Mouse (Mus musculus) frontal cortex, adult (tissue): ENCODE measurements around the gene Myo1e.
A peak's percentile ranks its signal among the peaks of the same experiment; 100 is the strongest.

Experiments
- ATAC-seq: cut with Nextera tagmentation; 2 replicates; pipeline ENCODE4 v1.9.2; 2017; ENCODE audit warnings: mild to moderate bottlenecking, moderate library complexity, mixed read lengths; ENCODE audit not compliant: low TSS enrichment

The Myo1e gene

DNA sequence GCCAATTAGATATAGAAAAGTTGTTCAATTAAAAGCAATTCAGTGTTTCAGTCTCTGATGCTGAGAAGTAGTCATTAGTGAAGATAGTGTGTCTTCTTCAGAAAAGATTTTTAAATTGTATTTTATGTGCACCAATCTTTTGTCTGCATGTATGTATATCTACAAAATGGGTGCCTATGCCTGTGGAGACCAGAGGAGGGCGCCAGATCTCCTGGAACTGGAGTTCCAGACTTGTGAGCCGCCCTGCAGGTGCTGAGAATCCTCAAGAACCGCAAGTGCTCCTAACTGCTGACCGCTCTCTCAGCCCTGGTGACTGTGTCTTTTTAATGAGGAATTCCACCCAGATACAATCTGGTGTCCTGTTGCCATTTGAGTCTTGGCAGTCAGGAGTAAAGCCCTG lies 76.0 kb downstream of the Myo1e start:
- ATAC-seq = no peak

DNA sequence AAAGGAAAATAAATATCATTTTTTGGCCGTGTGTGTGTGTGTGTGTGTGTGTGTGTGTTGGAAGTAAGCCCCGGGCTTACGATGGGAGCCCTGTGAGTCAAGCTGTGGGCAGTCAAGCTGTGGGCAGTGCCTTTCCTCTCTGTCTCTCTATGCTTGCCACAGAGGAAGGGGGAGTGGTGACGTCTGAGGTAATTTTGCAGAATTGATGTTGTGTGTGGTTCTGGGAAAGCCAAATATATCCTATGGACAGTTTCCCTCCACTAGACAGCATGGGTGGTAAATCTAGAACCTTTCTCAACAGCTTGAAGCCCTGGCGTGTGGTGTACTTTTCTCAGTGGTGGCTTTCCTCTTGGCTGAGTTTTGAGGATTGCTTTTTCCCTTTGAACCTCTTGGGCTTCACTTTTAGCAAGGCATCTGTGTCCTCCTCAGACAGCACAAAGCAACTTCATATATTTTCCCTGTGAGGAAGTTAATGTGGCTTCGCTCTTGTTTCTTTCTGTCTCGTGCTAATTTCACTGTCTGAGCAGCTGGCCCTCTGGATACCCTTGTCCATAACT lies 77.5 kb downstream of the Myo1e start:
- peak; percentile 82 for ATAC-seq

DNA sequence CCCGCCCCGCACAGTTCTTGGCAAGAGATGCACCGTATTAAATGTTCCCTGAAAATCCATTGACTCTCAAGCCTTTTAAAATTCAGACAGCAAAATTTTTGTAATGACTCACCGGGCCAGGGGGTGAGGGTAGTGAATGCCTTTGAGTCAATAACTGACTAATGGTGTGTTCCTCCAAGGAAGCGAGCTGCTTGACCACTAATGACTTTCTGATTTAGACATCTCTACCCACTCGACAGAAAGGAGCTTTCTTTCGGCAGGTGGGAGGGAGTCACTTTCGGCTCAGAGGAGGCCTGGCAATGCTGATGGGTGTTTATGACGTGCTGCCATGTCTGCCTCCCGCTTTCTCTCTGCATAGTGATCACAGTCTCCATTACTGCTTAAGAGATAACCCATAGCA lies 83.6 kb downstream of the Myo1e start:
- ATAC-seq = peak; percentile 59; the same call in 1 of the 2 replicates

DNA sequence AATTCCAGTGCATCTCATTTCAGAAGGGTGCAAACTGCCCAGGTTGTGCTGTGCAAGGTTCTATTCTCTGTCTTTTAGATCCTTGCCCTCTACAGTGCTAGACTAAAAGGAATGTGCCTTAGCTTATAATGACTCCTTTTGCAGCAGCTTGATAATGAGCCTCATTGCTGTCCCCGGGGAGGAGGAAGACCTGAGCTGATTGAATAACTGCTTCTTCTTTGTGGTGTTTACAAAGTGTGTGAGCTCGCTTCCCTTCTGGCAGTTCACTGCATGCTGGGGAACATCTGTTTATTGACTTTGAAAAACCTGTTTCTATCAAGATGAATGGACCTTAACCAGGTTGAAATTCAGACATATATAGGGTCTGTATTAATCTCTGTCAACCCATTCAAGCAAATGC lies 89.8 kb downstream of the Myo1e start:
- no peak for ATAC-seq

DNA sequence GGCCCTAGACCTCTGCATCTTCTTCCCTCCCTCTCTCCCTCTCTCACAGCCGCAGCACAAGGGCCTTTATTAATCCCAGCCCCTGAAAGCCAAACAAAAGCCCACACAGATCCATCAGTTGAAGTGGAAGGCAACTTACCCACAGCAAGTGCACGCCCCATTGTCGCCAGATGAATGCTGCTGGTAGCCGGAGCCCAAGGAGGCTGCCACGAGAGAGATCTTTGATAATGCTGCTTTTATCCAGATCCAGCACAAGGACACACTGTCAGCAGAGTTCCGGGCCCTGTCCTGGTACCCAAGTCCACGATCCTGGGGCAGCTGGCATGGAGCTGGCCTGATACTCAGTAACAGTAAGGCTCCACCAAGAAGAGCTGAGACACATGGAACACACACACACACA lies 91.1 kb downstream of the Myo1e start:
- ATAC-seq = peak; percentile 41; the same call in 1 of the 2 replicates

DNA sequence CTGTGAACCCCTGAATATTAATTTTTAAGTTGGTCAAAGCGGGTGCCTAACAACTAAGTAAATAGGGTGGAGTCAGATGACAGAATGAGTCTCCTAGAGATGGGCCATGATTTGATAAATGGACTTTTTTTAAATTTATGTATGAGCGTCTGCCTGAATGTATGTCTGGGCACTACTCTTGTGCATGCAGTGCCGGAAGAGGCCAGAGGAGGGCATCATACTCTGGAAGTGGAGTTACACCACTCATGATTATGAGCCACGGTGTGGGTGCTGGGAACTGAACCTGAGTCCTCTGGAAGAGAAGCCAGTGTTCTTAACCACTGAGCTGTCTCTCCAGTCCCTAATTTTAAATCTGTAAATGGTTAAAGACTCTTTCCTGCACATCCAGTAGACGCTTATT lies 93.6 kb downstream of the Myo1e start:
- ATAC-seq = no peak

DNA sequence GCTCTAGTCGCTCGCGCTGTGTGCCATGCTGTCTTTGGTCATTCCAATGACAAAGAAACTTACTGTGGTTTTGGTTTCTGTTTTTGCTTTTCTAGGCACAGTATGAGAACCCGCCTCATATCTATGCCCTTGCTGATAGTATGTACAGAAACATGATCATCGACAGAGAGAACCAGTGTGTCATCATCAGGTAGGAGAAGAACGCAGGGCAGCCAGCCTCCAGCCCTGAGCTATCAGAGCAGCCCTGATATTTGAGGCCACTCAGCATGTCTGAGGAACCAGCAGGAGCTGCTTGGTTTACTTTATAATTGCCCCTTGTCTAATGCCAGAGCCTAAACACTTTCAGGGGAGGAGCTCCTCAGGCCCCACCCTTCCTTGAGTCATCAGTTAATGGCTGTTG lies 94.4 kb downstream of the Myo1e start:
- ATAC-seq = no peak

DNA sequence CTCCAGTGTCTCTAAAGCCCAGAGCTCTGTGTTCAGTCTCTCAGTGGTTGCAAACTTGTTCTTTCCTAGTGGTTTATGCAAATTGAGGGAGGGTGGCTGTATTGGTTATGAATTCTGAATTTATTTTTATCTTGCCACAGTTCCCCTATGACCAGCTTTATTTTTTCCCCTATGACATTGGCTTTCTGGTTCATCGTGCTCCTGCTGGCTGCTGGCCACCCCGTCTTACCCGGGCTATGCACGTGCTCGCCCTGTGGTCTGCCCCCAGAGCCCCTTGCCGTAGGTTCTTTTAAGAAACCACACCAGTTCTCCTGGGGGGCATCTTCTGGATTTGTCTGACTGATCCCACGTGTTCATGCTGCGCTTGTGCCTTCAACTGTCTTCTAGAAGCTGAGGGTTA lies 97.8 kb downstream of the Myo1e start:
- ATAC-seq = no peak

DNA sequence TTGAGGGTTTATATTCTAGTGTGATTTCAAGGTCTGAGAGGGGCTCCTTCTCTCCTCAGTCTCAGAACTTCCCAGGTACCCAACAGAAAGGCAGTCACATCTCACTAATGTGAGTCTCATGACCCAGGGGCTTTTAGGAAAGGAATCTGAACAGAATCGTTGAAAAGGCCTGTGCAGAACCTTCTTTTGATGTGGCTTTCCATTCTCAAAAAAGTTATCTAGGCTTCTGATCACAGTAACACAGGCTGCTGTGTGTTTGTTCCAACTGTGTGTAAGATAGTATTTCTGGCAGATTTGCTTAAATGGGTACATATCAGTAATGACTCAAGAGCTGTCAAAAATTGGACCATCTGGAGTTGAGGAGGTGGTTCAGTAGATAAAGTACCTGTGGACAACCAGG lies 102.9 kb downstream of the Myo1e start:
- ATAC-seq = no peak

DNA sequence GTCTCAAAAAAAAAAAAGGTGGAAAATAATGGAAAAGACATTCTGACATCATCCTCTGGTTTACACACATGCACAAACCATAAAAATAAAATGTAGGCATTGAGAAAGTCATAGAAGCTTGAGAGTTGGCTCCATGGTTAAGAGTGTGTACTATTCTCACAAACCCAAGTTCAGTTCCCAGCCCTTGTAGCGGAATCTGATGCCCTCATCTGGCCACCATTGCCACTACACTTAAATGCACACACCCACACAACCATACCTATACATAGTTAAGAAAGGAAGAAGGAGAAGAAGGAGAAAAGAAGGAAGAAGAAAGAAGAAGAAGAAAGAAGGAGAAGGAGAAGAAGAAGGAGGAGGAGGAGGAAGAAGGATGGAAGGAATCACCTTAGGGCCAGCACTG lies 106.9 kb downstream of the Myo1e start:
- ATAC-seq = no peak

DNA sequence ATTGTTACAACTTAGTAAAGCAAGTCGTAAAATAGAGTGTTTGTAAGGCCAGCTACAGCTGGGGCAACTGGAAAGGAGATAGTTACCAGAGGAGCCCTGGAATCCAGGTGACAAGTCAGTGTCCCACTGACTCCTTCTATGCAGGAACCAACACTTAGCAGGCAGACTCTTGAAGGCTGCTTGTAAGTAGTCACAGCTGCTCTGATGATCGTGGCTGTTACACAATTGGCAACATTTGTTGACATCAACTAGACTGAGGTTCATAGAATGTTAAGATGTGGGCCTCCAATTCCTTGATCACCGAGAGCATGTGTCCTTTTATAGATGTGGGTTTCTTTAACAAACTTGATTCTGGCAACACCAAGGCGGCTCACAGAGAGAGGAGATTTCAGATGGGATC lies 108.0 kb downstream of the Myo1e start:
- peak; percentile 53; the same call in 1 of the 2 replicates for ATAC-seq

DNA sequence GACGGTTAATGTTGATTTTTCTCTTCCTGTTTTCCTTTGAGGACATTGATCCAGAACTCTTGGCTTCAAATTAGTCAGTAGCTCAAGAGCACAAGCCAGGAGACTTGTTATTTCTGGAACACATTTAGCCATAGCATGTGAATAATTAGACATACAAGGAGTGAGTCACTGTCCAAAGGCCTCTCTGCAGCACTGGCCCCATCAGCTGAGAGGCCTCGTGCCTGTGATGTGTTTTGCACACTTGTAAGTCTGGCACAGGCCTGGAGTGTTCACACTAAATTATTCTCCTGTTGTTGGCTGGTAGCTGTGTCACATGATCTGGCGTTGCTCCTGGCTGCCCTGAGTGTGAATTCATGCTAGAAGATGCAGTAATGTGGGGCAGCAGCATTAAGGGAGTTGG lies 111.5 kb downstream of the Myo1e start:
- no peak for ATAC-seq

DNA sequence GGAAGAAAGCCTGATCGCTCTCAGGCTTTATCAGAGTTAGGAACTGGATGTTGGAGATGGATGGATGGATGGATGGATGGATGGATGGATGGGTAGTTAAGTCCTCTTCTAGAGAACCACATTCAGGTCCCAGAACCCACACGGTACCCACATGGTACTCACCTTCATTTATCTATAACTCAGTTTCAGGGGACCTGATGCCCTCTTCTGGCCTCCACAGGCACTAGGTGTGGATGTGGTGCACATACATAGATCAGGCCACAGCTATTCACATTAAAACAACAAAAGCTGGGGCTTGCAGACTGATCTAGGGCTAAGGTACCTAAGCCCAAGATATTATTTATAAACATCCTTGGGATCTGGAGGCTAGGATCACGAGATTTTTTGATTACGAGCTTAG lies 117.2 kb downstream of the Myo1e start:
- ATAC-seq = no peak

DNA sequence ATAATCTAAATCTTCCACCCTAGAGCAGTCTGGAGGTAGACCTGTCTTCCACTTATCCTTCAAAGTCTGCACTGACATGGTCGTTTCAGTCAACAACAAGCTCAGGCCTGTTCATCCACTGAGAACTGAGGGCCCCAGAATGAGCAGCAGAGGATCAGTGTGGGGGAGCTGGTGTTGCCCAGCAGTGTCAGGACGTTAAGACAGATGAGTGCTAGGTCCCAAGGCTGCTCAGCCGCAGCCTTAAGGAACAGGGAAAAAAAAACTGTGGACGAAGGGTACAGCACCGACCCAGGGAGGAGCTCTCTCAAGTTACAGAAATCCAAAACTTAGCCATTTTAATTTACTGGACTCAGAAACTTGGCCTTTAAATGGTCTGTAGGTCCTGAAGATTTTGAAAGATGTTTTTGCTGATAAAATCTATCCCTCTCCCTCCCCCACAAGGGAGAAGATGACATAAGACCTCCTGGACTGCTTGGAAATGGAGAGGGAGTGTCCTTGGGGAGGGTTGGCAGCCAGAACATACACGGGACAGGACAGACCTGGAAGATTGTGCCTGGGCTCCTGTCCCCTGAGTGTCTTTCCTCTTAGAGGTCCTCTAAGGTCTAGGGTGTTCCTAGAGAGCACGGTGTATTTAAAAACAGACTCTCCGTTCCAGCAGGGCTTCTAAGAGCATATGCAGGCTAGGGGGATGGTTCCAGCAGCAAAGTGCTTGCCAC lies 118.9 kb downstream of the Myo1e start:
- no peak for ATAC-seq

DNA sequence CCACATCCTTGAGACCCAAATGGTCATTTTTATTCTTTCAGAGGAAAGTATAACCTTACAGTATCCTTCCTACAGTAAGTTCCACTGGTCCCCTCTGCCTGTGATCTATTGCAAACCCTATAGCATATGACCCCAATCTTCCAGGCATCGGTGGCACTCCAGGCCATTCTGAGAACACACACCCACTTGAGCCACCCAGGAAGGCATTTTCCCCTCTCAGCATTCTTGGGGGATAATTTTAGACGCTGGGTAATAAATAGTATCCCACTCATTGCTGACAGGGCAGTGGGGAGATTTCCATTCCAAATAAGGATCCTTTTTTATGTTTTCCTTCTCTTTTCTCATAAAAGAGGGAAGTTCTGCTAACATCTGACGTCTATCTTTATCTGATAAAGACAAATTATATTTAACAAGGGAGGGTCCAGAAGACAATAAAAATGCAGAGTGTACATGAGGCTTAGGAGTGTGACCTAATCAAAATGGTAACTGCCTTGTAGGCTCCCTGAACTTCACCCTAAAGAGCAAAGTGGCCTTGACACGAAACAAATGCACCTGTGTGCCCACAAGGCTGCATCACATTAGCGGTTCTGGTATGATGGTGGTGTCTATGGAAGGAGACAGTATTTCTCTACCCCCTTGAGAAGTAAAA lies 121.2 kb downstream of the Myo1e start:
- ATAC-seq = peak; percentile 47; the same call in 1 of the 2 replicates

DNA sequence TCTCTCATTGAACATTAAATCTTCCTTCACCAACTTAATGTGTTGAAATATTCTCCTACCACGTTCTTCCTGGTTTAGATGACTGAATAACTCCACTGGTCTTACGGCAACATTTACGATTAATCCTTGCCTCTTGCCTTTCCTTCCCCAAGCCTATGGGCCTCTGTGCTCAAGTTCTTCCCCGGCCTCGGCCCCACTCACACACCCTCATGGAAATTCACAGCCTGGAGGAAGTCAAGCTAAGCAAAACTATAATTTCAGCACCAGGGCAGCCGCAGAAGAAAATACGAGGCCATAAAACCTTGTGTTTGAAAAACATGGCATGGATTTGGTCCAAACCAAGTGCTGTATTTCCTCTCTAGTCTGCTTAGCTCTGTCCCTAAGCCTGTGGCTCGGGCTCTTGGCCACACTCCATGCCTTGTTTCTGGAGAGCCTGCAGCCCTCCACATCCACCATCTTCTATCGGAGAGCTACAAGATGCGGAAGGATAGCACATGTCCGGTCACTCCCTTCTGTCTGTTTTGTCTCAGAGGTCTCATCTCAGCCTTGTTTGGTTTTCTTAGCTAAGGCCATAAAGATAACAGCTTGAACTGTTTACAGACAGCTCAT lies 124.7 kb downstream of the Myo1e start:
- no peak for ATAC-seq

DNA sequence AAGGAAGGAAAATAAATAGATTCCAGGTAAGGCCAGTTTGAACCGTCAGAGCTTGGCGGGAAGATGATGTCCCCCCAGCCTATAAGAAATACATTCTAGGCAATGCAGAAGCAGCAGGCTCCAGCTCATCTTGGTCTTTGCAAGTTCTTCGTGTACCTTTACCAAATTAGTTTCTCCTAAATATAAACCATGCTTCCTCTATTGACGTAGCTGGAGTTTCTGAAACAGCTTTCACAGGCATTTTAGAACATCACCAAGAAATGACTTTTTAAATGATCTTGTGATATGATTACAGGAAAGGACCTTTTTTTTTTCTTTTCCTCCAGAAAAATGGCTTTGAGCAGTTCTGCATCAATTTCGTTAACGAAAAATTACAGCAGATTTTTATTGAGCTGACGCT lies 131.2 kb downstream of the Myo1e start:
- ATAC-seq = peak; percentile 86

DNA sequence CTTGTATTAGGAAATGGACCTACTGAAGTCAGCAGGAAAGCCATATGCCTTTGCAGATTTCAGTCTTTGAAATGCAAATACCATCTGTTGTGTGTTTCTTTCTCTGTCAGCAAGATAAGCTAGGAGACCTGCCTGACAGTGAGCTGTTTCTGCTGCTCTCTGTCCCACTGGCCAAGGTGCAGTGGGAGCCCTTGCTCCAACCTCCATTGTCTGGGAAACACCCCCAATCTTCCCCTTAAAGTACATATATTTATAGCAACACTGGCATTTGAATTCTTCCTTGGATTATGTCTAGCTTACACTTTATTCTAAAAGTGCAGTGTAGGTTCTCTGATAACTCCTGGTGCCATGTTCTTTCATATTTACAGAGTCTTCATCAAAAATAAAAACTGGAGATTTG lies 131.7 kb downstream of the Myo1e start:
- peak; percentile 56 for ATAC-seq

DNA sequence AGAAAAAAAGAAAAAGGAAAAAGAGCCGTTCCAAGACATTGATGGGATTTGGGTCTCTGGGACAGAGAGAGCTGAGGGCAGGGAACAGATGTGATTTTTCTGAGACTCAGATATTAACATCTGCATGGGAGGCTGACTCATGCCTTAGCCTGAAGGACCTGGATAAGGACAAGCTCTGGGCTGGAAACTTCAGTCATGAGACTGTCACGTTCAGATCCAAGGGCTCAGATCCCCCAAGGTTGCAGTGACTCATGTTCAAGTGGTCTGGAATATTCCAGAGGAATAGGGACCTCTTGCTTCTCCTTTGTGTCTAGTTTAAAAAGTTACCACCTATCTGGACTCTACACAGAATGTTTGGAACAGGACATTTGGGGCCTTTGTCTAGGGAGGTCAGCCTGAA lies 142.1 kb downstream of the Myo1e start:
- no peak for ATAC-seq

DNA sequence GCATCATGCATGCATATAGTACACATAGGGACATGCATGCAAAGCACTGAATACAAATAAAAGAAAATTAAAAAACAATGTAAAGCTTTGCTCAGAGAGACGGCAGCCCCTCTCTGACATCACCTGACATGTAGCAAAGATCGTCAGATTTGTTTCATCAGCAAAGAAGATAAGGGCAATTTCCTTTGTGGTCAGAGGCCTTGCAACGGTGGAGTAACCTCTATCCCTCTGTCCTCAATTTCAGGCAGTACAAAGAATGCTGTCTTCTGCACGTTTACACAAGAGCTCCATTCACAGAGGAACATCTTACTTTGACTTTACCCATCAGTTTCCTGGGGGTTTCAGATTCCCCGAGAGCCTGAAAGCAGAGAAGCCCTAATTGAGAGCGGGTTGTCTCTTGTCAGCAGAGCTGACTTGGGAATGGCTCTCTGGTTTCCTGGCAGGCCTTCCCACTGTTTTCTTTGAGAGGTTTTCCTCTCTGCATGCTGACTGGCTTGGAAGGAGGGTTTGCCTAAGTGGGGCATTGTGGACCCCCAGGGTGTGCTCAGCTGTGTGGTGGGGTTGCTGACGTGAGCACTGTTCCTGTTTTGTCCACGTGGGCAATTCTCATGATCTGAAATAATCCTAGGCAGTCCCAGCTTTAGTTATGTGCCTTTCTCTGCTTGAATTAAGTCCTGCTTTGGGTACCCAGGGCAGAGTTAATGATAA lies 144.6 kb downstream of the Myo1e start:
- ATAC-seq = no peak

DNA sequence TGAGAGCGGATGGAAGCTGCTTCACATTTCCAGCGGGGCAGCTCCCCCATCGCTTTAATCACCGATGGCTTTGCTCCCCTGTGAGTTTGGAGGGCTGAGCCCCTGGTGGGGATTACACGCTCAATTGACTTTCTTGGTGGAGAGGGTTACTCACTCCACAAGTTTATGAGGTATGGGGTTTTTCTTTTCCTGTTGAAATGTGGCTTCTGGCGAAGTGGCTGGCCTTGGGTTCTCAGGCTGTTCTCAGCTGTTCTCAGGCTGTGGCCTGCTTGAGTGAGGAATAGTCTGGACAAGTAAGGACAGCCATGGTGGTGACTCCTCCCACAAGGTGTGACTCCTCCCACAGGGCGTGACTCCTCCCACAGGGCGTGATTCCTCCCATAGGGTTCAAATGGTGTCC lies 149.1 kb downstream of the Myo1e start:
- no peak for ATAC-seq

DNA sequence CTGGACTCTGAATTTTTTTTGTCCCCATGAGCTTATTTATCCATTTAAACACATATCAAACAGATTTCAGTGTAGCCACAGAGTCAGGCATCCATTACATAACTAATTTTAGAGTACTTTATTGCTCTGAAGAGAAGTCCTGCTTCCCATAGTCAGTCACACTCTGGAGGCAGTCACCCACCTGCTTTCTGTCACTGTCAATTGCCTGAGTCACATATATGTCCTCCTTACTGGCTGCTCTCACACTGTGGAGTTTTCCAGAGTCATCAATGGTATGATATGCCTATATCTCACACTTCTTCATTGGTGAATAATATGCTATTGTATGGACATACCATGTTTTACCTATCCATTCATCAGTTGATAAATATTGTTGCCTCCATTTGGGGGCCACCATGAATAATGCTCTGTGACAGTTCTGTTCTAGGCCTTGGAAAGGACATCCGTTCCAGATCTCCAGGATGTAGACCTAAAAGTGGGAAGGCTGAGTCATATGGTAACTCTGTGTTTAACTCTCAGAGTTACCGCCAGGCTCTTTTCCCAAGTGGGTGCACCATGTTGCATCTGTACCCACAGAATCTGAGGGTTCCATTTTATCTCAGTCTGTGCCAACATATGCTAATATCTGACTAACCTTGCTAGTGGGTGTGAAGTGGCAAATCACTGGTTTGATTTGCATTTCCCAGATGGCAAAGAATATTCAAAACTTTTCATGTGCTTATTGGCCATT lies 152.4 kb downstream of the Myo1e start:
- ATAC-seq = peak; percentile 85
